Mouse (Mus musculus) heart, adult 2 months (tissue): ENCODE results near the gene Nxnl1. TPM values are rescaled to one million over a fixed set of nuclear protein-coding genes. Genes with fewer than 3 reads are reported as not detected.

Experiments
- DNase-seq, 2 experiments: peaks; one replicate each; pipeline ENCODE4 v3.0.0; 2021
- H3K27ac ChIP-seq: fragments of 200-600 bp; 2 replicates; pipeline ENCODE4 v1.8.1; 2022
- H3K27me3 ChIP-seq: fragments of 200-500 bp; 2 replicates; pipeline ENCODE4 v1.6.1; 2012; ENCODE audit warnings: mild to moderate bottlenecking, low read length, inconsistent platforms, mixed read lengths; ENCODE audit not compliant: control insufficient read depth, insufficient read depth
- H3K36me3 ChIP-seq: fragments of 200-500 bp; 2 replicates; pipeline ENCODE4 v1.6.1; 2012; ENCODE audit warnings: low read length, inconsistent platforms; ENCODE audit not compliant: control insufficient read depth, insufficient read depth
- H3K4me1 ChIP-seq: fragments of 200-500 bp; 2 replicates; pipeline ENCODE4 v1.6.1; 2011; ENCODE audit warnings: low read length; ENCODE audit not compliant: control insufficient read depth, insufficient read depth
- H3K4me3 ChIP-seq: fragments of 200-600 bp; 2 replicates; pipeline ENCODE4 v1.8.1; 2022
- H3K79me2 ChIP-seq: fragments of 200-500 bp; replicated peaks from 2 replicates; pipeline ENCODE4 v1.6.1; 2012; ENCODE audit warnings: mild to moderate bottlenecking, inconsistent platforms, low read length, moderate library complexity, mixed read lengths; ENCODE audit not compliant: control insufficient read depth, insufficient read depth
- H3K9ac ChIP-seq: fragments of 200-500 bp; 2 replicates; pipeline ENCODE4 v1.6.1; 2012; ENCODE audit warnings: low read depth, mild to moderate bottlenecking, control low read depth, inconsistent platforms, low read length, mixed read lengths
- CTCF ChIP-seq: fragments of 200-600 bp; IDR thresholded peaks from 2 replicates; pipeline ENCODE4 v1.8.1; 2022; ENCODE audit warnings: antibody characterized with exemption, mild to moderate bottlenecking, moderate library complexity
- EP300 ChIP-seq: fragments of 200-500 bp; IDR thresholded peaks from 2 replicates; pipeline ENCODE4 v1.6.1; 2011; ENCODE audit warnings: low read depth, low read length, control low read depth; ENCODE audit not compliant: insufficient read depth
- POLR2A ChIP-seq: fragments of 200-500 bp; IDR thresholded peaks from 2 replicates; pipeline ENCODE4 v1.6.1; 2011; ENCODE audit warnings: mild to moderate bottlenecking, low read depth, low read length, control low read depth; ENCODE audit not compliant: insufficient read depth
- WGBS: fragments of 180-500 bp; shearing (Covaris S2); methylation state at CpG from one replicate; pipeline ENCODE4 v1.1.7; 2018; 5-methylcytosine and 5-hydroxymethylcytosine counted together
- intact Hi-C: fragments of 180-260 bp; cut with DNase I; formaldehyde crosslinking; loops from one replicate; pipeline ENCODE4 v1.15.1; 2025
- polyA plus RNA-seq: library from polyadenylated mRNA; depleted of rRNA; stranded (reverse); fragments of >200 nt; gene quantifications from 2 replicates; pipeline ENCODE4 v1.2.3, GENCODE M21; 2012
- total RNA-seq, 2 experiments: library from RNA; stranded (reverse); gene quantifications; 2 replicates each; pipeline ENCODE4 v1.2.3; 2021

Nxnl1 gene
- total and polyA plus RNA-seq, 3 experiments, result 0.12 to 0.18 (median 0.14) TPM

DNA sequence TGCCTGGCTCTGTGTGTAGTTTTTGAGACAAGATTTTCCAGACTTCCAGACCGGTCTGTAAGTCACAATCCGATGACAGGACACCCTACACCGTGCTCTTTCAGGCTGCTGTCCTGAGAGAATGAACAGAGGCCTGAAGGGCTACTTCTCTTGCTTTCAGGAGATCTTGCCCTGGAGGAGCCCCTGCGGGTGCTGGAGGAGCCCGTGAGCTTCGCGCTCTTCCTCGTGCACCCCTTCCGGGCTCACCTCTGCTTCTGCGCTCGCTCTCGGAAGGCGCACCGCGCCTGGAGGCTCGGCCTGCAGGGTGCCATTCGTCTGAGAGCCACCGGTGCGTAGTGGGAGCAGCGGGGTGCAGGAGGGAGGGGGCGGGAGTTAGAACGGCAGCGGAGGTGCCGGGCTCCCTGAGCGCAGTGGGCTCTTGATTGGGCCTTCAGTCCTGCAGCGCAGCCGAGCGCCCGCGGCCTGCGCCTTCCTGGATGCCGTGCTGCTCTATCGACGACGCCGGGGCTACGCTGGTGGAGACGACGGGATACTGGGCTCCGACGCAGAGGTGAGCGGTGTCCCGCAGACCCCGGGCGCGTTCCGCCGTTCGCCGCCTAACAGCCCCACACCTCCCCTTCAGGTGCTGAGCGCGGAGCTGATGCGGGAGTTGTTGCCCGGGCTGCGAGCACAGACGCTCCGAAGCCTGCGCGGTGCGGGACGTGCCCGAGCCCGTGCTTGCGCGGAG lies 35.7 kb upstream of the Nxnl1 start:
- Histone ChIP-seq H3K36me3 (no peaks in the 10 kb centered on the region), H3K27ac (no peak overlapping the region), H3K4me3 (peak overlapping the region; percentile 36), H3K27me3 (no peaks in the 10 kb centered on the region), H3K4me1 (peaks cover 3% of the 10 kb centered on the region), H3K9ac (peak overlapping the region; percentile 40), H3K79me2 (no peaks in the 10 kb centered on the region)
- TF ChIP-seq EP300 (no peak), CTCF (no peak), POLR2A (no peak)
- intact Hi-C loops, result no loop called here
- WGBS, result 10% methylated on average over 65 of the region's 65 CpGs
- no peak for DNase-seq

GRCm38 (mm10) chr8:71598841-71599240 lies 32.4 kb upstream of the Nxnl1 start:
- Histone ChIP-seq H3K9ac (no peak overlapping the region), H3K27ac (no peak overlapping the region), H3K79me2 (no peaks in the 10 kb centered on the region), H3K36me3 (no peaks in the 10 kb centered on the region), H3K4me3 (no peak overlapping the region), H3K4me1 (peaks cover 6% of the 10 kb centered on the region), H3K27me3 (no peaks in the 10 kb centered on the region)
- 95% methylated on average over 5 of the region's 5 CpGs for WGBS
- intact Hi-C loops, result no loop called here
- no peak for DNase-seq
- TF ChIP-seq POLR2A, result no peak
- no peak for TF ChIP-seq EP300

DNA sequence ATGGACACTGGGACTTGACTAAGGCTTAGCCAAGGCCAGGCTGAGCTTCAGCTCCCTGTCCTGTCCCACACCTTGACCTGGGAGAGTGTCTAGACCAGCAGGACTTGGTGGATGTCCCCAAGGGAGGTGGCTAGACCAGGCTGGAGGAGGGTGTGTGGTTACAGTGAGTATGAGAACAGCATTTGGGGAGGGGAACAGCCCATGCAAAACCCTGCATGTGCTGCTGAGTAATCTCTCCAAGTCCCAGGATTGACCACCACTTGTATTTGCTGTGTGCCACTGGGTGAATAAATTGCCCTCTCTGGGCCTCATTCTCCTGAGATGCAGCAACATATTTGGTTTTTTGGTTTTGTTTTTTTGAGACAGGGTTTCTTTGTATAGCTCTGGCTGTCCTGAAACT lies 32.0 kb upstream of the Nxnl1 start:
- no peak for TF ChIP-seq EP300
- no peak for TF ChIP-seq POLR2A
- no peak for TF ChIP-seq CTCF
- intact Hi-C loops, result no loop called here
- H3K79me2 ChIP-seq, result no peaks in the 10 kb centered on the region
- H3K4me1 ChIP-seq, result peaks cover 5% of the 10 kb centered on the region; the same call in 1 of the 2 replicates
- H3K36me3 ChIP-seq, result no peaks in the 10 kb centered on the region
- no peak overlapping the region for H3K4me3 ChIP-seq
- no peaks in the 10 kb centered on the region for H3K27me3 ChIP-seq
- no peak overlapping the region for H3K27ac ChIP-seq
- DNase-seq, result no peak
- H3K9ac ChIP-seq, result no peak overlapping the region

GRCm38 (mm10) chr8:71597451-71597850 lies 31.1 kb upstream of the Nxnl1 start, which contains the start of gene Fam129c:
Fam129c (plus strand) TSS chr8:71597648.
- intact Hi-C loops, result no loop called here
- H3K79me2 ChIP-seq, result no peaks in the 10 kb centered on the region
- 85% methylated on average over 3 of the region's 3 CpGs for WGBS
- no peaks in the 10 kb centered on the region for H3K36me3 ChIP-seq
- DNase-seq, result no peak
- no peak within 1 kb of the TSS for H3K27ac ChIP-seq
- TF ChIP-seq EP300, result no peak
- TF ChIP-seq POLR2A, result no peak
- TF ChIP-seq CTCF, result no peak
- H3K9ac ChIP-seq, result no peak within 1 kb of the TSS
- no peak within 1 kb of the TSS for H3K4me3 ChIP-seq
- peaks cover 10% of the 10 kb centered on the region for H3K4me1 ChIP-seq
- no peaks in the 10 kb centered on the region for H3K27me3 ChIP-seq

- DNase-seq, result peak in 1 of 2 experiments; percentile 41
- 72% methylated on average over 4 of the region's 4 CpGs for WGBS
- intact Hi-C loops, result loop anchor here (1.0 kb wide), 2 partner anchors 35 to 64 kb away; no protein-coding TSS in a partner anchor
These were observed 30.4 kb upstream of the Nxnl1 start for GRCm38 (mm10) chr8:71596798-71597197.

GRCm38 (mm10) chr8:71596384-71596783 lies 30.0 kb upstream of the Nxnl1 start:
- intact Hi-C loops, result loop anchor here (1.0 kb wide), 2 partner anchors 35 to 64 kb away; no protein-coding TSS in a partner anchor
- TF ChIP-seq CTCF, result no peak
- no peak for TF ChIP-seq EP300
- no peak for TF ChIP-seq POLR2A
- 56% methylated on average over 6 of the region's 6 CpGs for WGBS
- H3K9ac ChIP-seq, result no peak overlapping the region
- no peak overlapping the region for H3K27ac ChIP-seq
- no peaks in the 10 kb centered on the region for H3K27me3 ChIP-seq
- DNase-seq, result no peak
- peaks cover 10% of the 10 kb centered on the region for H3K4me1 ChIP-seq
- H3K79me2 ChIP-seq, result no peaks in the 10 kb centered on the region
- H3K36me3 ChIP-seq, result no peaks in the 10 kb centered on the region
- no peak overlapping the region for H3K4me3 ChIP-seq

More at GRCm38 (mm10) chr8:71596798-71597197, 30.4 kb upstream of the Nxnl1 start:
- Histone ChIP-seq H3K79me2 (no peaks in the 10 kb centered on the region), H3K27ac (no peak overlapping the region), H3K36me3 (no peaks in the 10 kb centered on the region), H3K4me3 (no peak overlapping the region), H3K9ac (no peak overlapping the region), H3K4me1 (peaks cover 10% of the 10 kb centered on the region), H3K27me3 (no peaks in the 10 kb centered on the region)
- no peak for TF ChIP-seq CTCF
- no peak for TF ChIP-seq POLR2A
- TF ChIP-seq EP300, result no peak
